Mouse (Mus musculus): ENCODE measurements at regions not wholly inside any gene's neighbourhood (a gene's known extent, or its start where the extent isn't known, plus 50 kb on each side); places are given as distances from the start of the nearest gene placed in this dataset.

DNA sequence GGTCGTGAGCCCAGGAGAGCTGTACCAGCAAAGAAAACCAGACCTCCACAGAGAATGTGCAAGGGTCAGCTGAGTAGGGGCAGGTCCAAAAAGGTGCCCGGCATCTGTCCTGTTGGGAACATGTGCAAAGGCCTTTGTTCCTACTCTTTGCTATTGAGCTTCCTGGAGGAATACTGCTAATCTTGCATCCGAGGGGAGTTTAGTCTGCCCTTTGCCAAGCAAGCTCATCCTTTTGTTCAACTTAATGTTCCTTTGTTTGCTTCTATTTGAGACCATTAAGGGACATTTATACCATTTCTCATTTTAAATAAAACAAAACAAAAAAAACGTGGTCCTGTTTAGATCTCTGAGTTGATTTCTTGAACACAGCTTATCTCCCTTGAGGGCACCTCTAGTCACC is 166.6 kb downstream of the Dact1 start:
- Histone ChIP-seq H3K36me3 (ENCODE audit: insufficient read depth, low read length) (no peaks in the 10 kb centered on the region), H3K9me3 (ENCODE audit: low read length) (no peaks in the 10 kb centered on the region), H3K27me3 (ENCODE audit: insufficient read depth, low read length) (no peaks in the 10 kb centered on the region), H3K4me1 (replicated peaks; ENCODE audit: low read depth, low read length) (peaks cover 26% of the 10 kb centered on the region), H3K4me3 (replicated peaks; ENCODE audit: low read length) (no peak overlapping the region)
- no peak for TF ChIP-seq CTCF (conservative IDR thresholded peaks at IDR 0.05; ENCODE audit: low read length)
- peak; percentile 77 for TF ChIP-seq NANOG (IDR thresholded peaks at IDR 0.05; ENCODE audit: borderline replicate concordance, low read length)

DNA sequence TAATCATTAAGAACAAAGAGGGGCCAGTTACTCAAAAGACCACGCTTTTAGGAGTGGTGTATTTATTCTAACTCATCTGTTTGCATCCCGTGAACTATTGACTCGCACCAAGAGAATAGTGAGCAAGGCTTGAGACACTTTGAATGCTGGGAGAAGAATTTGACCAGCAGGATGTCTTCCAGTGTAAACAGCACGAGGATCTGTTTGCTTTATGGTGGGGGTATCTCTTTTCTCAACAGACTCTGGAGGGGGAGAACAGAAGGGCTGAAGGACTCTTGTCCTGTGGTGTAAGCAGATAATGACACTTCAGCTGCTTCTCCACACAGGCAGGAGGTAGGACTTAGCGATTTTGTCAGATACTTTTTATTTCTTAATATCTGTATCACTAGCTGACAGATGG is 168.0 kb downstream of the Dact1 start:
- Histone ChIP-seq H3K27me3 (ENCODE audit: insufficient read depth, low read length) (no peaks in the 10 kb centered on the region), H3K4me1 (replicated peaks; ENCODE audit: low read depth, low read length) (peaks cover 36% of the 10 kb centered on the region), H3K36me3 (ENCODE audit: insufficient read depth, low read length) (no peaks in the 10 kb centered on the region), H3K9me3 (ENCODE audit: low read length) (no peaks in the 10 kb centered on the region), H3K4me3 (replicated peaks; ENCODE audit: low read length) (no peak overlapping the region)
- TF ChIP-seq NANOG (IDR thresholded peaks at IDR 0.05; ENCODE audit: borderline replicate concordance, low read length) (no peak), POU5F1 (IDR thresholded peaks at IDR 0.05; ENCODE audit: borderline replicate concordance, low read length) (no peak), CTCF (conservative IDR thresholded peaks at IDR 0.05; ENCODE audit: low read length) (no peak)

DNA sequence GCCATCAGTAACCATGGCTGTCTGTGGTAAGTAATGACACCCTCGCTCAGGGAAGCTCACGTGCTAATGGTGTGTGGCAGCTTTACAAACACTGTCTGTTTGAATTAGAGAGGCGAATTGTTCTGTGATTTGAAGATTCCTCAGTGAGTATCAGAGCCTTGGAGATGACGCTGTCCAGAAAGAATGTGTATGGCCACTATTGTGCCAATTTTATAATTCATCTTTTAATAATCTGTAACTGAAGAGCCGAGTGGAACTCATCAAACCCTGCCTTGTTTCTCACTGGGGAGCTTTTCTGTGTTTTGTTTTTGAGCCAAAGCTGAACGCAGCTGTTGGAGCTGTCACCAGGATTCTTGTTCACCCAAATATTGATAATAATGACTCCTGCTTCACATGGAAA is 171.7 kb downstream of the Dact1 start:
- Histone ChIP-seq H3K27me3 (ENCODE audit: insufficient read depth, low read length) (no peaks in the 10 kb centered on the region), H3K36me3 (ENCODE audit: insufficient read depth, low read length) (no peaks in the 10 kb centered on the region), H3K9me3 (ENCODE audit: low read length) (no peaks in the 10 kb centered on the region), H3K4me3 (replicated peaks; ENCODE audit: low read length) (no peak overlapping the region), H3K4me1 (replicated peaks; ENCODE audit: low read depth, low read length) (peaks cover 29% of the 10 kb centered on the region)
- TF ChIP-seq NANOG (IDR thresholded peaks at IDR 0.05; ENCODE audit: borderline replicate concordance, low read length), result no peak
- TF ChIP-seq POU5F1 (IDR thresholded peaks at IDR 0.05; ENCODE audit: borderline replicate concordance, low read length), result no peak
- no peak for TF ChIP-seq CTCF (conservative IDR thresholded peaks at IDR 0.05; ENCODE audit: low read length)

- Histone ChIP-seq H3K4me1 (replicated peaks; ENCODE audit: low read depth, low read length) (peaks cover 22% of the 10 kb centered on the region), H3K9me3 (ENCODE audit: low read length) (no peaks in the 10 kb centered on the region), H3K36me3 (ENCODE audit: insufficient read depth, low read length) (no peaks in the 10 kb centered on the region), H3K27me3 (ENCODE audit: insufficient read depth, low read length) (peaks cover 4% of the 10 kb centered on the region; the same call in 1 of the 2 replicates), H3K4me3 (replicated peaks; ENCODE audit: low read length) (no peak overlapping the region)
- TF ChIP-seq NANOG (IDR thresholded peaks at IDR 0.05; ENCODE audit: borderline replicate concordance, low read length) (no peak), CTCF (conservative IDR thresholded peaks at IDR 0.05; ENCODE audit: low read length) (no peak), POU5F1 (IDR thresholded peaks at IDR 0.05; ENCODE audit: borderline replicate concordance, low read length) (no peak)
Measured at GRCm38 (mm10) chr12:71481899-71482593, 172.4 kb downstream of the Dact1 start.

DNA sequence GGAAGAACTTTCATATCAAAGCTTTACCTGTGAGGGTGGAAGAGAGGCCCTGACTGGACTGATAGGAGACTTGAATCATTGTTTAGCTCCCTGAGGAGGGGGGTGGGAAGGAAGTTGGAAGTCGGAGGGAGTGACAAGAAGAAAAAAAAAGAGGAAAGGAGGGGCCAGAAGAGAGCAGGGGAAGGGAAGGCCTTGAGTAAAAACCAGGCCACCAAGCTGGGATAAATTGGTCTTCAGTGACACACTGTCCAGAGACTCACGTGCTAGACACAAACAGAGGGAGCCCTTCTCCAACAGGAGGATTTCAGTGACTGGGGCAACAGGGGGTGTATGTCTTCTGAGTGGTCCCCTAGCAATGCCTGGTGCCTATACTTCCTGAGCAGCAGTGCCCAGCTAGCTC is 172.9 kb downstream of the Dact1 start:
- peaks cover 19% of the 10 kb centered on the region for H3K4me1 ChIP-seq (replicated peaks; ENCODE audit: low read depth, low read length)
- peaks cover 5% of the 10 kb centered on the region; the same call in 1 of the 2 replicates for H3K27me3 ChIP-seq (ENCODE audit: insufficient read depth, low read length)
- TF ChIP-seq POU5F1 (IDR thresholded peaks at IDR 0.05; ENCODE audit: borderline replicate concordance, low read length), result no peak
- no peak for TF ChIP-seq NANOG (IDR thresholded peaks at IDR 0.05; ENCODE audit: borderline replicate concordance, low read length)
- no peaks in the 10 kb centered on the region for H3K9me3 ChIP-seq (ENCODE audit: low read length)
- H3K4me3 ChIP-seq (replicated peaks; ENCODE audit: low read length), result no peak overlapping the region
- no peaks in the 10 kb centered on the region for H3K36me3 ChIP-seq (ENCODE audit: insufficient read depth, low read length)

DNA sequence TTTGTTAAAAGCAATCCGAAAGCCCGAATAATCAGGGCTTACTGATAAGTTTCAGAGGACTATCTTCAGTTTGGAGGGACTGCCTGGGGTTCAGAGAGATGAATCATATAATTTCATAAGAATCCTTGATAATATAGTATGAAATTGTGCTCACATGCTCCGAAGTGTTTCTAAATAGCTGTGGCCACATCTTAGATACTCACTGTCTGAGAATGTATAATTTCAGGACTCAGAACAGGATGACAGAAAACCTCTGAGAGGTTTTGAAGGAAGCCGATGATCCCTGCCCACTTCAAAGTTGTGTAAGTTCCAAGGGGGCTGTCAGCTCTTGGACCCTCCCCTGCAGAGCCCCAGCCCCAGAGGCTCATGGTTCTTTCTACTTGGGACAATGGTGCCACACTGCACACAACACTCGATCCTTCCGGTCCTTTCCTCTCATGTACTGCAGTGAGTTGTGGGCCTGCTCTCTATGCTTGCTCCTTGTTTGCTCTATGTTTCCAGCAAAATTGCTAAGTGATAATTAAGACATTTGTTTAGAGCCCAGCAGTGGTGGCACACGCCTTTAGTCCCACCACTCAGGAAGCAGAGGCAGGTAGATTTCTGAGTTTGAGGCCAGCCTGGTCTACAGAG is 174.0 kb downstream of the Dact1 start:
- peaks cover 19% of the 10 kb centered on the region for H3K4me1 ChIP-seq (replicated peaks; ENCODE audit: low read depth, low read length)
- TF ChIP-seq NANOG (IDR thresholded peaks at IDR 0.05; ENCODE audit: borderline replicate concordance, low read length), result no peak
- TF ChIP-seq POU5F1 (IDR thresholded peaks at IDR 0.05; ENCODE audit: borderline replicate concordance, low read length), result no peak
- TF ChIP-seq CTCF (conservative IDR thresholded peaks at IDR 0.05; ENCODE audit: low read length), result no peak
- no peak overlapping the region for H3K4me3 ChIP-seq (replicated peaks; ENCODE audit: low read length)
- H3K27me3 ChIP-seq (ENCODE audit: insufficient read depth, low read length), result peaks cover 5% of the 10 kb centered on the region; the same call in 1 of the 2 replicates
- H3K9me3 ChIP-seq (ENCODE audit: low read length), result no peaks in the 10 kb centered on the region
- H3K36me3 ChIP-seq (ENCODE audit: insufficient read depth, low read length), result no peaks in the 10 kb centered on the region

GRCm38 (mm10) chr12:71484286-71484685 is 174.6 kb downstream of the Dact1 start:
- Histone ChIP-seq H3K4me3 (replicated peaks; ENCODE audit: low read length) (no peak overlapping the region), H3K27me3 (ENCODE audit: insufficient read depth, low read length) (peaks cover 5% of the 10 kb centered on the region; the same call in 1 of the 2 replicates), H3K4me1 (replicated peaks; ENCODE audit: low read depth, low read length) (peaks cover 21% of the 10 kb centered on the region), H3K36me3 (ENCODE audit: insufficient read depth, low read length) (no peaks in the 10 kb centered on the region), H3K9me3 (ENCODE audit: low read length) (no peaks in the 10 kb centered on the region)
- TF ChIP-seq NANOG (IDR thresholded peaks at IDR 0.05; ENCODE audit: borderline replicate concordance, low read length) (no peak), POU5F1 (IDR thresholded peaks at IDR 0.05; ENCODE audit: borderline replicate concordance, low read length) (no peak), CTCF (conservative IDR thresholded peaks at IDR 0.05; ENCODE audit: low read length) (no peak)

GRCm38 (mm10) chr12:71486078-71486477 is 176.4 kb downstream of the Dact1 start:
- Histone ChIP-seq H3K4me1 (replicated peaks; ENCODE audit: low read depth, low read length) (peaks cover 19% of the 10 kb centered on the region), H3K4me3 (replicated peaks; ENCODE audit: low read length) (no peak overlapping the region), H3K36me3 (ENCODE audit: insufficient read depth, low read length) (no peaks in the 10 kb centered on the region), H3K9me3 (ENCODE audit: low read length) (no peaks in the 10 kb centered on the region), H3K27me3 (ENCODE audit: insufficient read depth, low read length) (peaks cover 5% of the 10 kb centered on the region; the same call in 1 of the 2 replicates)
- no peak for TF ChIP-seq CTCF (conservative IDR thresholded peaks at IDR 0.05; ENCODE audit: low read length)
- no peak for TF ChIP-seq POU5F1 (IDR thresholded peaks at IDR 0.05; ENCODE audit: borderline replicate concordance, low read length)
- TF ChIP-seq NANOG (IDR thresholded peaks at IDR 0.05; ENCODE audit: borderline replicate concordance, low read length), result no peak
